Mouse (Mus musculus) B cell, adult 2 months (primary cell): ENCODE measurements around the gene Csnk1d.

Experiments used
- DNase-seq, 2 experiments: peaks; one replicate each; pipeline ENCODE4 v3.0.0; 2022

Gene Csnk1d

DNA sequence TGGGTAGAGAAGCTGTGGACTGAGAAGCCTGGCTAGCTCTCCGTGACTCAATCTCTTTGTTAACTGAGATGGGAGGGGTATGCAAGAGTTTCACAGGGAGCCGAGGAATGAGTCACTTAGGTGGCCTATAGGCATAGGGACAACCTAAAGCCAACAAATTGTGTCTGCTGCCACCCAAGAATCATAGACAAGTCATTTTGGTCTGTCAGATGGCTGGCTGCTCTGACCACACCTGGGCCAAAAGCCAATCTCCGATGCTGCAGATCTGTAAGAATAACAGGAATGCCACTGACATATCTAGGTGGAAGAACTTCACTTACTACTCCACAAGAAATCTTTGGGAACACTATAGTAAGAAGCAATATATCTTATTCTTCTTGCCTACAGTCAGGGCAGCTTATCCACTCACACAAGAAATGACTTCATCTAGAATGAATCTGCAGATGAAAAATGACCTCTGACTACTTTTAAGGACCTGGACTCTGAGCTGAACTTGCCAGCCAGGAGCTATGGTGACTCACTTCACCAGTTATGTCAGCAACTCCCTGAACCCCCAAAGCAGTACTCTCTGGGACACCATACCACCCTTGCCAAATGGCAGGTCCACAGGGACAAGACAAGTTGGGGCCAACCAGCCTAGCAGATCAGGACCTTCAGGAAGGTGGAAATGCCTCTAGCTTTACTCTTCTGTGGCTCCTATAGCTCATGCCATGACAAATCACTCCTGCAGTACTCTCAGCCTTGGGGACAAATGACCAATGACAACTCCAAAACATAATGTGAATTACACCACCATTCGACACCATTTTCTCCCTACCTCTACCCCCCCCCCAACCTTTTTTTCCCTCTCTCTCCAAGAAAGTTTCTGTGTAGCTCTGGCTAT, 6.4 kb downstream of the Csnk1d start:
- no peak for DNase-seq

DNA sequence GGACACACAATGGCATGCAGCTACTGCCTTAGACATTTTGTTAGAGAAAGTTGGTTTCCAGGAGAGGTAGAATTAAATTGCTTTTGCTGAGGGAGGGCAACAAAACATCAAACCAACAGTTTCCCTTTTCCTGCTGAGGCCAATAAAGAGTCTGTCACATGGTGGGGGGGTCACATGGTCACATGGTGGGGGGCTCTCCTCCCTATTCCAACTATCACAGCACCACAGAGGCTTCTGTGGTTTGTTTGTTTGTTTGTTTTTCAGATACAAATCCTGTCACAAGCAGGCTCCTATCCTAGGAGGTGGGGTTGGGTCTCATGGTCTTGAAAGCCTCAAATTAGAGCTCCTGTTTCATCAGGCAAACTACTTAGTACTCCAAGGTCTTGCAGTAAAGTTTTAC, 8.7 kb downstream of the Csnk1d start:
- DNase-seq: no peak

DNA sequence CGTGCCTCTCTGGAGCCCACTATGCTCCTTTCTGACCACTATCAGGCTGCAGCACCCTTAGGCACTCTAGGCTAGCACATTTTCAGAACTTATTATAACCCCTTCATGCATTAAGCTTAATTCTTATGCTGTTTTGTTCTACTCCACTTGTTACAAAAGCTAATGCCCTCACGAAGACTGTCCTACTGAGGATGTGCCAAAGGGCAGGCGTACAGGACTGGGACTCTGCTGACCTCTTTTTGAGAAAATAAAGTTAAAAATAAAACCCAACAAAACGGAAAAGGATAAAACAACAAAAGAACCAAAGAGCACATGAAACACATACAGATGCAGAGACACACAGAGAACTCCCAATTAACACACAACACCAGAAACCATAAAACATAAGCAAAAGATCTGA, 9.5 kb downstream of the Csnk1d start:
- DNase-seq: no peak

DNA sequence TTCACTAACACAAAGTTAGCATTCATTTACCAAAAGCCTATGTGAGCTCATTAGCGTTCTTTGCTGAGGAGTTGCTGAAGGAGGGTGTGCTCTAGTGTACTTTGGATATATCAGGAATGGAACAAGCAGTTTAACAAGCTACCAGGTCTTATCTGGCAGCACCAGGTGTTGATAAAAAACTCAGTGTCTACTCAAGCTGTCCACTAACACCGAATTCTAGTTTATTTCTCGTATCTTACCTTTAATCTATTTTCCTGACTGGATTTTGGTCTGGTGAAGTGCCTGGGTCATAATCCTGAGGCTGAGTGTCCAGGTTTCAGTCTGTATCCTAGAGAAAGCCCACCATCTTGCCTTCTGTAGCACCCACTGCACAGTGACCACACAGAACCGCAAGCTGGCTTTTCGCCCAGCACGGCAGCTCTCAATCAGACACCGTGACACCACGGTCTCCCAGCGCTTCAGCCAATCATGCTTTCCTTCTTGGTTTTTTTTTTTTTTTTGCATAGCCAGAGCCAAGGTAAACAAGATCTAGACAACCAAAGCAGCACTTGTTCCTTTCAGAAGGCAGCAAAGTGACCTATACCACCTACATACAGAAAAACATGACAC, 10.6 kb downstream of the Csnk1d start:
- DNase-seq: no peak

DNA sequence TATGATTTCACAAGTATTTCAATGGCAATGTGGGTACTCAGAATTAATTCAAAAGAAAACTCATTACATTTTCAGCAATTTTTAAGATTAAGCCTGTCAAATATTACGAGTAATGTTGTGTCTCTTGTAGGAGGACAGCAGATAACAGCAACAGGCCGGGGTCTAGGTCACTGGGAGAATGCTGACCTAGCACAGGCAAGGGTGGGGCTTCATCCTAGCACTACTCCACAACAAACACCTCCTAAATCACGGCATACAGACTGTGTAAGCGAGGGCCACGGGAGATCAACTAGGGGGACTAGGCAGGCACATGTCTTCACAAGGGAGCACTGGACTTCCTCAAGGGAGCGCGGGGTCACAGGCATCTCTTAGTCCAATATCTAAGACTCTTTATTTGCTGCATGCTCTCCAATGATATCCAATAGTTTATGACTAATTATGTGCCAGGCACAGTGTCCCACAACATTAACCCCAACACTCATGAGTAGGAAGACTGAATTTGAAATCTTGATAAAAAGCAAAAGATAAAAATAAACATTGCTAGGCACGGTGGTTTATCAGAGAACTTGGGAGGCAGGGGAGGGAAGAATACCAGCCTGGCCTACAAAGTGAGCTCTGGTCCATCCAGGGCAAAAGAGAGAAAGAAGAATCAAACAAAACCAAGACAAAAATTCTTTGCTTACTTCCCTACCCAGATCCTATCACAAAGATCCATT, 11.3 kb downstream of the Csnk1d start:
- DNase-seq: no peak

DNA sequence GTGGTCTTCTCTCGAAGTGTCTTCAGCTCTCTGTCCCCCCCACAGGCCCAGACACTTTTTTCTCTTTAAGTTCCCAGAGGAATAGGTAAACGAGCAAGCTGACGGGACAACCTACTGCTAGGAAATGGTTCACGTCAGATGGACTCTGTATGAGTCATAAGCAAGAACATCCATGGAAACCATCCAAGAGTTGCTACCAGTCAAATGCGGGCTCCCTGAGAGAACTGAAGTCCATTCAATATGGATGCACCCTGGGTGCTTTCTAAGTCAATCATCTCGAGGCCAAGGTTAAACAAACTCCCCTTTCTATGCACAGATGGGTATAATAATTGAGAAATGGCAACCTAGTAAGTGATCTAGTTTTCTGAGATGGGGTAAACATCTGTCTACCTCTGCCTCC, 17.8 kb downstream of the Csnk1d start:
- DNase-seq: no peak

DNA sequence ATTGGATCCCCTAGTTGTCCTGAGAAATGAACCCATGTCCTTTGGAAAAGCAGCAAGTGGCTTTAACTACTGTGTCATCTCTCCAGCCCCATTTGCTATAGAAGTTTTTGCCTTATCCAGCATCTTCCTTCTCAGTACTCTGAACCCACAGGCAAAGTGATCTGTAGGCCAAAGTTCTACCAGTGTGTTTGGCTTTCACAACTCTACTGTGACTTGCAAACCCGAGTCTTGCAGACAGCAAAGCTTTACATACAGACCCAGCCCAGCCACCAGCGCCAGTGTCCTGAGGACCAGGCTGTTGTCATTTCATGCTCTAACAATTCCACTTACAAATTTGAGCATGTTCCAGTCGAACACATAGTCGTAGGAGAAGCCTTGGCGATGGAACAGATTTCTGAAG, 19.9 kb downstream of the Csnk1d start:
- DNase-seq: no peak

DNA sequence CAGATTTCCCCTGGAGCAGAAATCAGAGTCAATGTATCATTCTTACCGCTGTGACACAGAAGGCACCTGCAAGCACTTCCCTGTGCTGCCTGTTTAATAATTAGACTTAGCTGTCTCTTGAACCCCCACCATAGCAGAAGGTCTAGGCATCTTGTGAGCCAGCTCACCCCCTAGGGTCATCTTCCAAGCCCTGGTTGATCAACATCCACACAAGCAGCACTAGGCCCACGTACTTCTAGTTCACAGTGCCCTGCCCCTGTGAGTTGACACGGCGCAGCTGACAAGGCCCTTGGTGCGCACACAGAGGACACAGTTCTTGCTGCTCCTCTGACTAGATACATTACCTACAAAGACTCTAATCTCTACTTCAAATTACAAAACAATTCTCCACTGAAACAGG, 21.4 kb downstream of the Csnk1d start:
- no peak for DNase-seq

DNA sequence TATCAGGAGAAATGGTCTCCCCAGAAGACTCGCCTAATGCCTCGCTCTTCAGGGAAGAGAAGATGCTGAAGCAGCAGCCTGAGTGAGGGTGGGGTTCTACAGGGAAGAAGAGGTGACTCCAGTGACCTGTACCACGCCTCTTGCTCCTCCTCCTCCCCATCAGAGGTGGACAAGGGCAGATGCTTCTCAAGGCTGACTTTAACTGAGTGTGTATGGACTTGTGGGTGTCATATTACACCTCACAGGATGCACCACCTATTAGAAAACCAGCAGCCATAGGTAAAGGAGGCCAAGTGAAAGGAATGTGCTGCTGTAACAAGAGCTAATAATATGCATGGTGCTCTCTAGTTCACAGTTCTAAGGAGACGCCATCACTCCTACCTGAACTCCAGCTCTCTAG, 25.5 kb downstream of the Csnk1d start:
- no peak for DNase-seq

DNA sequence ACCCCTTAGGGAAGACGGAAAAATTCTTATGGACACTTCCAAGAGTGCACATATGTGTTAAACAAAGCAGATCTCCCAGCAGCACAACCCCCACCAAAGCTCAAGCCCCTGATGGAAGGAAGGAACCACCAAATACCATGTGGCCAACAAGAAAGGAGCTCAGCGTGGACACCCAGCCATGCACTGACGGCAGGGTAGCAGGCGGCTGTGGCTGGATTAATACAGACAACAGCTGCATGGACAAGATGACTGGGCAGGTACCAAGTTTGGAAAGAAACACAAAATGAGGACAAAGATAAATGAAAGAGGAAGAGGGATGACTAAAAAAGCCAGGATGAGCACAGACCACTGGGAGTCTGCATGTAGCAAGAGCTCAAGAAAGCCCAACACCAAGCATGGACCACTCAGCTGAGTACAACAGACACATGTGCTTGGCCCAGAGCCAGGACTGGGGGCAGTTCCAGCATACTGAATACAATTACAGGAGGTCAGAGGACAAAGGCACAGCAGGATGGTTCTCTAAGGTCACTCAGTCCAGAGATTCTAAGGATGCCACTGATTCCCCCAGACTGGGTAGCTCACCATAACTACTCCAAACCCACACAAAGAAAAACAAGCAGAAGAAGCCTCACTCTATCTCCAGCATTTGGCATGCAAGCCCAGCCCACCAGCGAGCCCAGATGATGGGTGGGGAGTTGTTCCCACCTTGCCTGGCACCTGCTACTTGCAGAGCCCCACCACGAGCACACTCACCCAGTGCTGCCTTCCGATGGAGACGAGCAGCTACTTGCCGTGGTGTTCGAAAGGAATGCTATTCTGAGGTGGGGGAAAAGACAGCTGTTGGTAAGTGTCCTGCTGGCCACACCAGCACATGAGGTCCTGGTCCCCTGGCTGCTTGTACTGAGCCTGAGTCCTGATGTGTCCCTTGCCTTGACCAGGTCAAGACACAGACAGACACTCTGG, 26.7 kb downstream of the Csnk1d start:
- DNase-seq: no peak

DNA sequence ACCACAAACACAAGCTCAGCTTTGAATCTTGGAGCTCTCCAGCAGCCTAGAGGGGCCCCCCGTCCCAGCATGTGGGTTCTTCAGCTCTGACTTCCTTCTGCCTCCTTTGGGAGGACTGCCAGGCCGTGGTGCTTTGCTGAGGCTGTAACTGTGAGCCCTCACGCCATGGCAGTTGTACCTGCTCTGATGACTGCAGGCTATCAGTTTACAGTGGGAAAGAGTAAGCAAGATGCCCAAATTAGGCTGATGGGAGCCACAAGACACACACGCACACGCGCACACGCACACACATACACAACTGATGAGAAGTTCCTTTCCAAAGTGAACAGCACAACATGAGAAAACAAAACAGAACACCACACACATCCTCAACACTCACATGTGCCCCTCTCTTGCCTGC, 28.2 kb downstream of the Csnk1d start:
- no peak for DNase-seq

DNA sequence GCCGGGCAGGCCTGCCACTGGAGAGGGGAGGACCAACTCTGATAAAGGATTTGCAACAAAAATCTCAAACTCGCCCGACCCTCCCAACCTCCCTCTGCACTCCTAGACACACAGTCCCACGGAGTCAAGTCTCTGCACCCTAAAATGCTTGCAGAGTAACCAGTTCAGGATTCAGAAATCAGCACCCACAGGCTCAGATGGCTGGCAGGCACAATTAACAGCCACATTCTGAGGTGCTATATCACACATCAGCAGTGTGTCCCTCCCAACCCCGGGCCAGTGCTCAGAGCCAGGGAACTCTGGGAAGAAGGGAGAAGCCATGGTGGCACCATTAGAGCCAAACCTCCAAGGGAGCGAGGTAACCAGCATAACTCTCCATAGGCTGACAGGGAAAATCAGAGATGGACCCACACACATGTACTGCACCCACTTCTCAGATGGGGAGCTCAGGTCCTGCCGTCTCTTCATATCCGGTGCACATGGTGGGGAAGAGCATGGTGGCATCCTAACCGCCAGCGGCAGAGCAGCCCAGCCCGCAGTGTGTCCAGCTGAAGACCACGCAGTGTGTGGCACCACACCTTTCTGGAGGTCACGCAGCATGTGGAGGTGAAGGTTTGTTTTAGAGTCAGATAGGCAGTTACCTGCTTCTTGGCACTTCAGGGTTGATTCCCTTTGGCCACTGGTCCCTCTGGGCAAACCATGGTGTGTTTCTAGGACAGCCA, 28.9 kb downstream of the Csnk1d start:
- no peak for DNase-seq

DNA sequence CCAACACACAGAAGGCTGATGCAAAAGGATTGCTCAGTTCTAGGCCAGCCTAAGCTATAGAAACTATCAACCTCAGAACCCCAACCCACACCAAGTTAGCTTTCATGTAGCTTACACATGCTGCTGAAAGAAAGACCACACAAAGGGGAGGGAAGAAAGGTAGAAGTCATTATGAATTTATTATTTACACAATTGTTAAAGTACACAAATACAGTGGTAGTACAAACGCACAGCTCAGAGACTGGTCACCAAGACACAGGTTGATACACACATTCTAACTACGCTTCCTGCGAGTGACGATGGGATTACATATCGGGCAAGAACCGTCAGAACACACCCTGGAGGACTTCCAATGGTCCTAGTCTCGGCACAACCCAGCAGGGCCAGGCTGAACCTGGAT, 29.5 kb downstream of the Csnk1d start:
- DNase-seq: no peak

DNA sequence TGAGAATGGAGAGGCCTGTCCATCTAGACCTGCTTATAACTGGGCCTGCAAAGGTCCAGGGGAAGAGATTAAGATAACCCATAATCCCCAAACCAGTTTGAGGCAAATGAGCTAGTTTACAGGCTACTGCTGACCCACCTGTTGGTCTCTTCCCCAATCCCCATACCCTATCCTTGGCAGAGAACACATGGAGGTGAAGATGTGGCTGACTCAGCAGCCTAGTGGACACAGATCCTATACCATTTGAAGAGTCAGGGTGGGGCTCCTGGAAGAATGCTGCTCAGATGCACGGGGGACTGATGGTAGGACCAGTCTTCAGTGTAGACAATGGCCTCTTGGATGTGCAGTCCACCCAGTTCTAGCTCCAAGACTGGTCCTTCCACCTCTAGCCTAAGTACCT, 30.9 kb downstream of the Csnk1d start:
- no peak for DNase-seq

DNA sequence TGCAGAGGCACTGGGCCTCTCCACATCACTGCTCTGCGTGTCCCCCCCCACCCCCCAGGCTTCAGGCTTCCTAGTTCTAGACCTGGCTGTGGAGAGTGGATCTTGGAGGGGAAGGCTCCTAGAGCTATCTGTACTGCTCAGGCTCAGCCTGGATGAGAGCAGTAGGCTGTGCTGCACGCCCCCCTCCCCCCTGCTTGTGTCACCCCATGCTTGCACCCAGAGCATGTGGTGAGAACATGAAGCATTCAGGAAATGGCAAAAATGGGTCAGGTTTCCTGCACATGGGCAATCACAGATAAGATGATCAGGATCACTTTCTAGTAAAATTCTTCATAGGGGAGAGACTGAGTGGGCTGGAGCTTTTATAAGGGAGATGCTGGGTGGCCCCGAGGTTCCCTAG, 31.6 kb downstream of the Csnk1d start:
- DNase-seq: no peak

DNA sequence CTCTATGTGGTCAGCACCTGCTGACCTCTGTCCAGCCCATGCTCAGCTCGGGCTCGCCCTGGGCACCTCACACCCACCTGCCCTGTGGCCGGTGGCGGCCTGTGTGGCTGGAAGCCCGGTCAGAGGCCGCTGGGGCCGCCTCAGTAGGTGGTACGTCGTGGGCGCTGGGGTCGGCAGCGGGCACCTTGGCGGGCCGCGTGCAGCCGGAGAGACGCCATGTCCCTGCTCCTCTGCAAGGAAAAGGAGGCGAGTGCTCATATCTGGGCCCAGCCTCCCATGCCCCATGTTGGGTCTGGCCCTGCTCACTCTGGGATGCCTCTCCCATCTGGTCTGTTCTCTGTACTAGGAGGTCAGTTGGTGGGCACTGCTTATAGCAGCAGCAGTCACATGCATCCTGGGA, 32.1 kb downstream of the Csnk1d start:
- no peak for DNase-seq

DNA sequence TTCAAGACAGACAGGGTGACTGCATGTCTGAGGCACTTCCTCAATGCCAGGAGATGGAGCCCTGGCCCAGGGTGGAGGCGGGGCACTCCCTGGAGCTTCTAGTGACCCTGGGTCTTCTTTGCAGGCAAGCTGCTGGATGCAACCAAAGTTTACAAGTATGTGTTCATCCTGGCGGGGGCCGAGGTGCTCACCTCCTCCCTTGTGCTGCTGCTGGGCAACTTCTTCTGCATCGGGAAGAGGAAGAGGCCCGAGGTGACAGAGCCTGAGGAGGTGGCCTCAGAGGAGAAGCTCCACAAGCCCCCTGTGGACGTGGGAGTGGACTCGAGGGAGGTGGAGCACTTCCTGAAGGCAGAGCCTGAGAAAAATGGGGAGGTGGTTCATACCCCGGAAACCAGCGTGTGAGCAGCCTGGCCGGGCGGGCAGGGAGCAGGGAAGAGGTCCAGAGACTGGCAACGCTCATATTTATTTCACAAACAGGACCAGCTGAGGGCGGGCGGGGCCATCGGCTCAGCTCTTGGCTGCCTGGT, 33.3 kb downstream of the Csnk1d start:
- DNase-seq: no peak

DNA sequence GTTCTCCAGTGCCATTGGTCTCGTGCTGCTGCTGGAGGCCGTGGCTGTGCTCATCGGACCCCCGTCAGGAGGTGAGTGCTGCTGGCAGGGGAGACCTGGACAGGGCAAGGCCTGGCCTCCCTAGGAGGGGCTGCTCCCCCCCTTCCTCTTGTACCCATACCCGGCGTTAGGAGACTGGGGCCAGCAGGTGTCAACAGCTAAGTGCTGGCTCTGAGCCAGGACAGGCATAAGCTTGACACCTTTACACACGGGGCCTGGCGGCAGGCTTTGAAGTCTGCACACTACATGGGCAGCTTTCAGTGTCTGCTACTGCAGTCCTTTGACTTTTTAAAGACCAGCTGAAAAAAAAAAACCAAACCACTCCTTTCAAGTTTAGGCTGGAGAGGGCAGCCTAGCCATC, 34.1 kb downstream of the Csnk1d start:
- DNase-seq: no peak

DNA sequence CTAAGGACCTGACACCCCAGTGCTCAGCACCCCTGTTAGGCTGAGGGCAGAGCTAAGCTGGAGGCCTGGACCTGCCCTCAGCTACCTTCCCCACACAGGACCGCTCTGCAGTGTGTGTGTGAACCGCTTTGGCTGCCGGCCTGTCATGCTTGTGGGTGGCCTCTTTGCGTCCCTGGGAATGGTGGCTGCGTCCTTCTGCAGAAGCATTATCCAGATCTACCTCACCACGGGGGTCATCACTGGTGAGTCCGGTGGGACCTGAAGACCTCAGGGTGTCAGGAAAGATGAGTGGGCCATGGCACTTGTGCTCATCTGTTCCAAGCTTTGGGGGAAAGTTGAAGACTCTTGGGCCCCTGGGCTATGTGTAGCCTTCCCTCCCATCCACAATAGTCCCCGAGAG, 35.4 kb downstream of the Csnk1d start:
- DNase-seq: no peak

DNA sequence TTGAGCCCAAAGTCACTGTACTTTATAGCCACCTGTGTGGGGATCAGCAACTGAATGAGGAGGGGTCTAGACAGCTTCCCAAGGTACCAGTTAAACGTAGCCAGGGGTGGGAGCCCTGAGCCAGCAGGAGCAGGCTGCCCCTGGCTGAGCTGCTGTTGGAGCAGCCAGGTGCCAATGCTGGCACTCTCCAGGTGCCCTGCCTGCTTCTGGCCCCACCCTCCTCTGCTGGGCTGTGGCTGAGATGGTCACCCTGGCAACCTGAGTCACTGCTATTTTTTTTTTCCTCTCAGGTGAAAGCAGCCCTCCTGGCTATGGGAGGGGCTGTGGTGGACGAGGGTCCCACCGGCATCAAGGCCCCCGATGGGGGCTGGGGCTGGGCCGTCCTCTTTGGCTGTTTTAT, 36.2 kb downstream of the Csnk1d start:
- DNase-seq: no peak

DNA sequence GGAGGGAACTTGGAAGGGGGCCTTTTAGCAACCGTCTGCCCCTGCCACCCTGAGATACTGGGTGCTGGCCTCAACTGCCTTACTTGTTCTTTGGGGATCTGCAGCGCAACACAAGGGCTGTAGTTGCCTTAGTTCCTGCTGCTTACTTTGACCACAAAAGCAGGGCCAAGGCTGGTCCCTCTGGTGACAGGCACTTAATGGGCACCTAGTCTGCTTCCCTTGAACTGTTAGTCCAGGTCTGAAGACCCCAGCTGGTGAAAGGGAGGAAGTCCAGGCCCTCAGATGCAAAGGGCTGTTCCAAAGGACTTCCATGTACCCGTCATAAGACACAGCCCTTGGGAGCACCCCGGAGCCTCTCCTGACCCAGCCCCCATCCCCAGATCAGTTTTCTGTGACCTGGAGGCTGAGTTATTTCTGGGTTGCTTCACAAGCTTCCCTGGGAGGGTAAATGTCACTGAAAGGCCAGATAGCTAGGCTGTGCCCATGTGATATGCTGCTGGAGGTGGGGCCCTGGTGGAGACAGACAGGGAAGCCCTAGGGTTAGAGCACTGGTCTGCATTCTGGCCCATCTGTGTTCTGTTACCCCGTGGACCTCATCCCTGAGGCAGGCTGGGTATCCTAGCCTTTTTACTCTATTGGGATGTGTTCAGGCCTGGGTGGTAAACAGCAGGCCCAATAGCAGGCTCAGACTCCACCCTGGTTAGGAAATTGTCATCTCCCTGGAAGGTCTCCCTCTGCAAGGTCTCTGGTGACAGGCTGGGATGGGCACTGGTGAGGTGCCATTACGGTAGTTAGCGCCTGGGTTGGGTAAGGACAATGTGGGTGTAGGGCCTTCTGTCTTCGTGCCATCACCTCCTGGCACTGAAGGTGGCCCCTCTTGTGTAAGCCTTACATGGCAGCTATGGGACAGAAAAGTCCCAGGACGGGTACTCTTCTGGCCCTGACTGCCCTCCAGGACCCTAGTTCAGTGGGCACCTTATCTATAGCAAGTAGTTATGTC, 39.1 kb downstream of the Csnk1d start:
- DNase-seq: no peak
